8 mouse cellular contexts compared by ENCODE assay signal in genomic region chr14:122981831-122982485, GRCm38 (mm10). TPM values are rescaled to one million over a fixed set of nuclear protein-coding genes. Genes with fewer than 3 reads are reported as not detected.
DNase-seq lines count a peak whose midpoint lies in the region; ATAC-seq and TF ChIP-seq lines count a peak whose summit lies in the region.

No protein-coding gene starts in this region.

- H3K9me3 ChIP-seq in forebrain, embryonic 12.5 days: no peaks in the 10 kb centered on the region
- H3K9me3 ChIP-seq in liver, embryonic 16.5 days (replicated peaks; ENCODE audit: control insufficient read depth, low read length): no peaks in the 10 kb centered on the region

- H3K36me3 ChIP-seq in C2C12 (ENCODE audit: control insufficient read depth, insufficient read depth): no peaks in the 10 kb centered on the region
- H3K36me3 ChIP-seq in forebrain, embryonic 12.5 days (replicated peaks): no peaks in the 10 kb centered on the region
- H3K36me3 ChIP-seq in liver, embryonic 16.5 days (ENCODE audit: control insufficient read depth, insufficient read depth): no peaks in the 10 kb centered on the region

- 25% methylated on average over 8 of the region's 8 CpGs for WGBS in forebrain, embryonic 12.5 days
- 49% methylated on average over 8 of the region's 8 CpGs for WGBS in liver, embryonic 16.5 days (ENCODE audit: insufficient replicate concordance)

- peak; percentile 29 to 55 for DNase-seq in cerebellum, postnatal 25 days
- DNase-seq in cerebellum, adult 8-10 months: no peak
- no peak for DNase-seq in urinary bladder, postnatal 10 days (ENCODE audit: low spot score)
- no peak for DNase-seq in cerebellum, postnatal 4 days (ENCODE audit: low spot score in 2 of 2)
- no peak for DNase-seq in spleen, adult 18-20 months

- no peaks in the 10 kb centered on the region for H3K79me3 ChIP-seq in C2C12 (ENCODE audit: low read depth)

- H3K79me2 ChIP-seq in C2C12 (ENCODE audit: control insufficient read depth, insufficient read depth): peaks cover 22% of the 10 kb centered on the region

- peak overlapping the region; percentile 50 for H3K4me3 ChIP-seq in C2C12 (ENCODE audit: insufficient read depth, poor library complexity, severe bottlenecking)
- peak overlapping the region; percentile 89 for H3K4me3 ChIP-seq in forebrain, embryonic 12.5 days (replicated peaks)
- peak overlapping the region; percentile 70 for H3K4me3 ChIP-seq in liver, embryonic 16.5 days (ENCODE audit: low read depth, low read length)

- H3K27me3 ChIP-seq in C2C12 (ENCODE audit: control insufficient read depth, insufficient read depth, insufficient read length): no peaks in the 10 kb centered on the region
- H3K27me3 ChIP-seq in forebrain, embryonic 12.5 days: no peaks in the 10 kb centered on the region
- 0 out of 2 replicates have a peak, but pooled peaks cover 2% of the 10 kb centered on the region for H3K27me3 ChIP-seq in liver, embryonic 16.5 days (ENCODE audit: control insufficient read depth, insufficient read depth, low read depth, low read length)

- peaks cover 27% of the 10 kb centered on the region for H3K4me1 ChIP-seq in forebrain, embryonic 12.5 days
- H3K4me1 ChIP-seq in liver, embryonic 16.5 days (ENCODE audit: control insufficient read depth, low read depth, low read length): peaks cover 11% of the 10 kb centered on the region

- H3K27ac ChIP-seq in forebrain, embryonic 12.5 days: peak overlapping the region; percentile 93; the same call in 1 of the 2 replicates
- H3K27ac ChIP-seq in liver, embryonic 16.5 days (ENCODE audit: low read length): no peak overlapping the region

- TF ChIP-seq CTCF in C2C12 (IDR thresholded peaks at IDR 0.05; ENCODE audit: control insufficient read depth, insufficient read depth, insufficient read length): no peak

- no peak overlapping the region for H3ac ChIP-seq in C2C12 (ENCODE audit: control insufficient read depth, insufficient read length, low read depth)

- peak overlapping the region; percentile 89 for H3K9ac ChIP-seq in forebrain, embryonic 12.5 days
- peak overlapping the region; percentile 70 for H3K9ac ChIP-seq in liver, embryonic 16.5 days (ENCODE audit: low read depth, low read length)

- H3K4me2 ChIP-seq in forebrain, embryonic 12.5 days: peak overlapping the region; percentile 83
- peak overlapping the region; percentile 93 for H3K4me2 ChIP-seq in liver, embryonic 16.5 days (ENCODE audit: low read depth, low read length)

- no peak for ATAC-seq in forebrain, embryonic 12.5 days (ENCODE audit: low FRiP score)
- no peak for ATAC-seq in liver, embryonic 16.5 days (ENCODE audit: low read depth)

TF ChIP-seq in C2C12, 6 proteins besides CTCF, POLR2A, EP300 and RAD21:
- TF ChIP-seq MYOG (IDR thresholded peaks at IDR 0.05; ENCODE audit: control insufficient read depth, extremely low read depth, insufficient read length): no peak
- no peak for TF ChIP-seq CEBPB (IDR thresholded peaks at IDR 0.05; ENCODE audit: low read depth)
- no peak for TF ChIP-seq USF1 (IDR thresholded peaks at IDR 0.05; ENCODE audit: low read depth)
- TF ChIP-seq MYOD1 (IDR thresholded peaks at IDR 0.05; ENCODE audit: control insufficient read depth, insufficient read length, low read depth): no peak
- no peak for TF ChIP-seq FOSL1 (IDR thresholded peaks at IDR 0.05; ENCODE audit: insufficient read depth, low read length, poor library complexity, severe bottlenecking)
- TF ChIP-seq MAX (IDR thresholded peaks at IDR 0.05): no peak
TF ChIP-seq in C2C12: peak in this region for 0.

RNA-seq across cellular contexts. Expression of gene Tmtc4, which starts 1.9 kb away (rescaled TPM):
- polyA plus RNA-seq in C2C12 (2012; fragmentation: generic; extraction: Trizol): 10.6 TPM
- 37.3 and 39.3 TPM in 2 replicates for polyA plus RNA-seq in forebrain, embryonic 12.5 days (2016; fragmentation: Nextera tagmentation; extraction: Ambion mirVana)
- polyA plus RNA-seq in liver, embryonic 16.5 days (2015; fragmentation: Nextera tagmentation; extraction: Ambion mirVana): 1.8 and 2.3 TPM in 2 replicates

Comparison
In these comparisons a context has a peak if more than half of its experiments do, and no peak if none do; other contexts are left out.
1. DNase-seq: peak in cerebellum, postnatal 25 days (2 of 2); none in cerebellum, adult 8-10 months (single experiment), urinary bladder, postnatal 10 days (single experiment), cerebellum, postnatal 4 days (0 of 2) and spleen, adult 18-20 months (0 of 2).
2. Peak in every context shown above with its lines, with median percentiles within 50 percentile points of each other: H3K4me3 ChIP-seq.